Mouse (Mus musculus) brain, embryonic 14.5 days (tissue): ENCODE results near the gene Vnn3.

Source experiments
- CTCF ChIP-seq: fragments of 200-500 bp; IDR thresholded peaks from 2 replicates; pipeline ENCODE4 v1.5.1; 2012; ENCODE audit warnings: inconsistent platforms, mild to moderate bottlenecking, moderate library complexity, borderline replicate concordance; ENCODE audit not compliant: insufficient read depth, insufficient read length; ENCODE audit errors: extremely low read depth
- POLR2A ChIP-seq: fragments of 200-500 bp; IDR thresholded peaks from 2 replicates; pipeline ENCODE4 v1.6.1; 2012; ENCODE audit warnings: mild to moderate bottlenecking, inconsistent platforms, borderline replicate concordance; ENCODE audit not compliant: poor library complexity, insufficient read depth, insufficient read length, severe bottlenecking; ENCODE audit errors: extremely low read depth

- TF ChIP-seq CTCF = no peak
- no peak for TF ChIP-seq POLR2A
These were observed 49.9 kb downstream of the Vnn3 start for GRCm38 (mm10) chr10:23901119-23901518.
